Mouse (Mus musculus) liver, adult (tissue): ENCODE data around the gene Tlcd1.

Experiments used
- GATA4 ChIP-seq: IDR thresholded peaks from 2 replicates; pipeline ENCODE4 v1.6.1; 2014; ENCODE audit warnings: mild to moderate bottlenecking, low read length; ENCODE audit not compliant: insufficient replicate concordance

Tlcd1 gene

DNA sequence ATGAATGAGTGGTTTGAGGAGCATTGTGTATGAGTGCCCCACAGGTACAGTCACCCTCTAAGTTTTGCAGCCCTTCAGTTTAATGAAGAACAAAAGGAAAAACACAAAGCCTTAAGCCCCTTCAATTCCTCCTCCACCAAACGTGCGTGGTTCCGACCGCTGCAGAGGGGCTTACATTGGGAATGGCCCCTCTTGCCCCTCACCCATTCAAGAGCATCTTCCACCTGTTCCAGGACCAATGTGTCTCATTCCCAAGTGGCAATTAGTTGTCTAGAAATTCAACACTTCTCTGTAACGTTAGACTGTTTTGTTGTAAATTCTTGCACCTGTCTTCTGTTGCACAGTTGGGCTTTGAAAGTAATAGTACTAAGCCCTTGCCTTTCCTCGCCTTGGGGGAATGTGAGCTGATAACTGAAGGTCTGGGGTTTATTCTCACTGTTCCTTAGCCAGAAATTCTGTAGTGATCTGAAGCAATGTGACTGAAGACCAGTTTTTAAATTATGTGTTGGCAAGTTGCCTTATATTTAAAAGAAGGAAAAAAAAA lies 20.3 kb upstream of the Tlcd1 start:
- TF ChIP-seq GATA4, result no peak

DNA sequence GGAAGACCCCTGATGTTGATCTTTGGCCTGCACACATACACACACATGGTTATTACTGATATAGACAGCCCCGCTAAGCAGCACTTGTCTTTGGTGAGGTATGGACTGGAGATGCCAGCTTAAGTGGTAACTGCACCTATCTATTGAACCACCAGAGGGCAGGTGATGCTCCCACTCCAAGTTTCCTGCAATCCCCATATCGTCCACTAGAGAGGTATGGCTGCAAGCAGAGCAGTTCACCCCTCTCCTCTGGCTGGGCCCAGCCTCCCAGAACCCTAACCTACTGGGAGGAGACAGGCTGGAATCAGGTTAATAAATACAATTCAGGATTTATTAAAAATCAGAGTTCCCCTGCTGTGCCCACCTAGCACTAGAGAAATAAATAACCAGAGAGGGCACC lies 17.4 kb upstream of the Tlcd1 start:
- no peak for TF ChIP-seq GATA4

DNA sequence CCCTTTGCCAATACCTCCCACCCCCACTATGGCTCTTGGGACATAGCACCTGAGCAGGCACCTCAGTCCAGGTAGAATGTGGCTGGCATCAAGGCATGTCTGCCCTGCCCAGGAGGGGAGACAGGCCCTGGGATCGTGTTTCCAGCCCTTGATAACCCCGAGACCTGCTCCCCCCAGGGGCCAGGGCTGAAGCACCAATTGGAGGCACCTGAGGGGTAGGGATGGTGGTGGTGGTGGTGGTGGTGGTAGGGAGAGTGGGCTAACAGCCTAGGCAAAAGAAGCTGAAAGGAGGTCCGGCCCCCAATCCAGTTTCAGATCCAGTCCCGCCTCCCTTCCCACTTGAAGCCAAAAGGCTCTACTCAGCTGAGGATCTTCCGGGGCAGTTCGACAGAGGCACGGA lies 17.0 kb upstream of the Tlcd1 start:
- TF ChIP-seq GATA4, result no peak

DNA sequence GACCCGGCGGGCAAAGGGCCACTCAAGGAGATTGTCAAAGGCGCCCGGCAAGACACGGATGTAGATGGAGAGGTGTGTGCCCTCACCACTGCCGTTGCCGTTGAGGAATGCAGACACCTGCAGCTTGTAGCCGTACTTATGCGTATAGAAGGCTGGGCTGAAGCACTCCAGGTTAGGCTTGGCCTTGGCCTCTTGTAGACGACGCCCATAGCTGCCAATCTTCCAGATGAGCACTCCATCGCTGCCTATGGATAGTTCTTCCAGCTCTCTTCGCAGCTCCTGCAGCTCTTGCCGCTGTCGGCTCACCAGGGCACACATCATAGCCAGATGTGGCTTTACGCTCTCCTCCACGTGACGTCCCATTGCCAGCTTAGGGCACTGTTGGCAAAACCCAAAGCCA lies 16.3 kb upstream of the Tlcd1 start:
- TF ChIP-seq GATA4, result no peak

DNA sequence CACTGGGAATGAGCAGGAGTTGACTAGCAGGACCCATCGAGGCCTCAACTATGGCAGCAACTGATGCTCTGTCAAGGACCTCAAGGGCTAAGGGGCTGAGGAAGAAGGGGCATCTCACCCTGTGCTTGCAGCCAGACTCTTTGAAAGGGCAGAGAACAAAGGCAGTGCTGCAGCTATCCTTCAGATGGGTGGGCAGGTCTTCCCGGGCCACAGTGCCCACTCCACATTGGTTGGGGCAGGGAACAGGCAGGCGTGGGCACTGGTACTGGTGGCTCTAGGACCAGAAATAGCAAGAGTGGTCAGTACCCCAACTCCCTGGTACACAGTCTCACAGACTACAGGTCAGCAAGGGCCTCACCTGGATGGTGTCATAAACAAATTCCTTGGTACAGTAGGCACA lies 15.8 kb upstream of the Tlcd1 start:
- TF ChIP-seq GATA4, result no peak

DNA sequence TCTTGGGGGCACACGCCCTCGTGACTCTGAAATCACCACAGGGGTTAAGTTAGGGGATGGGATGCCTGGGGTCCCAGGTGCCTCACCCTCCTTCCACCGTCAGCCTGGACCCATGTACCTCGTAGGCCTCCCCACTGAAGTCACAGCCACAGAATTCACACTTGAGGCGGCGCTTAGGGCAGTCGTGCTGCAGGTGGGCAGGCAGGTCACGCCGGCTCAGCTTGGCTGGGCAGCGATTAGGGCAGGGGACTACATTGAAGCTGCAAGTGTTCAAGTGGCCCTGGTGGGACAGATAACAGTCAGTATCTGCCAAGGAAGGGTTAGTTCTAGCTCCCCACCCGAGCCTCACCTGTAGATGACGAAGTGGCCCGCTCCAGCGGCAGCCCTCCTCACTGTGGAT lies 15.3 kb upstream of the Tlcd1 start:
- no peak for TF ChIP-seq GATA4

DNA sequence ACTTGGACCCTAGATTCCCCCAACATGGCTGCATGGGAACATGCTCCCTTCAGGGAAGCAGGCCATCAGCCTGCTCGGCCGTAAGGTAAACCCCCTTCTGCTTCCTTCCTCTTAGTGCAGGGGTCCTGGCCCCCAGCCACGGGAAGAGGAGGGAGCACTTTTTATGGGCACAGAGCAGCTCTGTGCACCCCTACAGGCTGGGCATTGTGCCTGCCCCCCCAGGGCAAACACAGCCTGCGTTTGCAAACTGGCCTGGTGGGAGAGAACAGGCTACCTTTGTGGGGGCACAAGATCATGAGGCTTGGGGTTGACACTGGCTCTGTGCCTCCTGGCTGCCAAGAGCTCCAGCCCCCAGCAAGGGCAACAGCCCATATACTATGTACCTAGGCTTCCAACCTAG lies 14.5 kb upstream of the Tlcd1 start:
- TF ChIP-seq GATA4, result no peak

DNA sequence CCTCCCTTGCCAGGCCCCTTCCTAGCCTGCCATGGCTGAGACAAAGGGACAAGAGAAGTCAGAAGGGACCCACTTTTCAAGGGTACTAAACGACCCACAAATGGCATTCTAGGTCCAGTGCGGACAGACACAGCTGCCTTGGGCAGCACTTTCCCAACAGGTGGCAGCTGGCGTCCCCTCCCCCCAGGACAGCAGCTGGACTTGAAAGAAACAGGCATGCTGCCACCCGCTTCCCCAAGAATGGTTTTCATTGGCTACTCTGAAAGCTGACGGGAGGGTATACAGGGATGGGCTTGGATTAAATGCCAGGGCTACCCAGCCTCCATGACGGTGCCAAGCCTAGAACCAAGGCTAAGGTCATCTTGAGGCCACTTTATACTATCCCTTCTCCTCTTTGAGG lies 14.0 kb upstream of the Tlcd1 start:
- no peak for TF ChIP-seq GATA4

DNA sequence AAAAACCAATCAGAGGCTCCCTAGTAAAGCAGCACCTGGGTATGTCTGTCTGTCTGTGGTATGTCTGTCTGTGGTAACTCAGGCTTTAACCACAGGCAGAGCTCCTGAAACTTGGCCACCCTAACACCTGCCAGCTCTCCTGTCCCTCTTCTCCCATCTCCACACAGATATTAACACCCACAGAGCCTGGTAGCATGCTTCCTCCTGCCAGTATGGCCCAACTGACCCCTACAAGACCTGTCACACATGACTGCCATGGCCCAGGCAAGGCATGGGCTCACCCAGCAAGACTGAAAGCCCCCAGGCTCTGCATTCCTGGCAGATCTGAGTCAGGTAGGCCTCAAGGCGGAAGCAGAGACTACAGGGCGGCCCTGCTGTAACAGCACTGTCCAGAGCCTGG lies 13.5 kb upstream of the Tlcd1 start:
- TF ChIP-seq GATA4, result no peak

DNA sequence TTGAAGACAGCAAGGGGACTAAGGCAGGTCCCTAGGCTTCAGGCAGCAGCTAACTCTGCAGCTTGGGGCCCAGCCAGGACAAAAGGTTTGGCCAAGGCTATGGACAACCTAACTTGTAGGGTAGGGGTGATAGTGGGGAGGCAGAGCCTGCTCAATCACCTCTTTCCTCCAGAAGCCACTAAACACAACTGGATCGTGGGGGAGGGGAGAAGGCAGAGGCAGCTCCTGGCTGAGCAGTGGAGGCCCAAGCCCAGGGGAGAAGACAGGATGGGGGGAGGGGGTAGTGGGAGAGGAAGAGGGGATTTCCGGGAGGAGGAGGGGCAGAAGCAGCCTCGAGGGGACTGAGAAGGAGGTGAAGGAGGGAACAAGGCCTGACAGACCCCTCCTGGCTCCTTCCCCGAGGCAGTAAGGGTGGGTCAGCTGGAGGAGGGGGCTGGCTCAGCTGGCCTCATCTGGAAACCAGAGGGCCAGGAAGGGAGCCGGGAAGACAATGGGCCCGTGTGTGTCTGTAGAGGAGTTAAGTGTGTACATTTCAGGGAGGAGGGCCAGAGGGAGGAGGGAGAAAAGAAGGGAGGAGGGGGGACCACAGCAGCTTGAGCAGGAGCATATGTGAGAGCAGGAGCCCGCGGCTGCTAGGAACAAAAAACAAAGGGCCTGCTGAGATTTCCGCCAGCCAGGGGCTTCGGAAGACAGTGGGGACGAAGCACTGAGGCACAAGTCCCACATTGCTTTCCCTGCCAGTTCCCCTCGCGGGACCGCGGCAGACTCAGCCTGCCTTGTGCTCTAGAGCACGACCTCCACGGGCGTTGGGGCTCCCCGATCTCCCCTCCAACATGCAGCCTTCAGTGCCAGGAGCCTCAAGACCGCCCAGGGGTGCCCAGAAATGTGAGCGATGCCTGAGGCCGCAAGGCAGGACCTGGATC lies 12.6 kb upstream of the Tlcd1 start:
- TF ChIP-seq GATA4, result no peak

DNA sequence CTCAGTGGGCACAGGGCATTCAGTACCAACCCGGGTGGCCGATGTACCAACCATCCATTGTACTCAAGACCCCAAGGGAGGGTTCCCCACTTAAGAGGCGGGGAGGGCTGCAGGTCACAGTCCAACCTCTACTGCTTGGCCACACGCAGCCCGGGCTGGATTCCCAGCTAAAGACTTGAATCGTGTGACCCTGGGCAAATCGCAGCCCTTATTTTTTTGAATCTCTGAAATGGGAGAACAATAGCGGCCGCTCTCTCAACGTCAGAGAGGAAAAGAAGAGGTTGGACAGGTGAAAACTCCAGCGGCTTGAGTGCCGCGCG lies 11.9 kb upstream of the Tlcd1 start:
- no peak for TF ChIP-seq GATA4

DNA sequence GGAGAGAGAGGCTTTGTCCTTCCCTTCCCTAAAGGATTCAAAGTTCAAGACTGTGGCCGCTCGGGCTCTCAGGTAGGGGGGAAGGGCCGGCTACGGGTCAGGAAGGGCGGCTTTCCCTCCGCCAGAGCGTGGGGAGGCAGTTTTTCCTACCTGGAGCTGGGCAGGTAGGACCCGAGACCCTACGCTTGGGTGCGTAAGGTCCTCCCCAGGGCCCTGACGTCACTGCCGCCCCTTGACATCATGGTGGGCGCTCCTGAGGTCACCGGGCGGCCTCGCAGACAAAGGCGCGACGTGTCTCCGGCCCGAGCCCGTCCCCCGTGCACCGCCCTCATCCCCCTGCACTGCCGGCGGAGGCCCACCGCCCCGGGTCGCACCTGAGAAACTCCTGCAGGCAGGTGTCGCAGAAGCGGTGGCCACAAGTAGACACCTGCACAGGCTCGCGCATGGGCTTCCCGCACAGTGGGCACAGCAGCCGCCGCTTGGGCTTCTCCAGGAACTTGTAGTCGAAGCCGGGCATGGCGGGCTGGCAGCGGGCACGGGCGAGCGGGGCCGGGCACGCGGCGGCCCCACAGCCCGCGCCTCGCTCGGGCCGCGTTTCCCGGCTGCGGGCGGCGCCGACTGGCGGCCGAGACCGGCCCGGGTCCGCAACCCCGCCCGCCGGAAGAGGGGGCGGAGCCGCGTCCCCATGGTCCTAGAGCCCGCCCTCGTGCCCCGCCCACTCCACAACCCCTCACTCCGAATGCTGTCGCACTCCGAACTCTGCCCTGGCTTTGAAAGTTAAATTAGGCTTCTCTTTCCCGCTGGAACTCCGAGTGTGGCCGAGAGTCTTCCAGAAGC lies 11.4 kb upstream of the Tlcd1 start, which contains the start of gene Traf4:
Gene Traf4, minus strand, starts transcription at position 666 of the 837 bp plus-strand sequence.
- TF ChIP-seq GATA4, result no peak

DNA sequence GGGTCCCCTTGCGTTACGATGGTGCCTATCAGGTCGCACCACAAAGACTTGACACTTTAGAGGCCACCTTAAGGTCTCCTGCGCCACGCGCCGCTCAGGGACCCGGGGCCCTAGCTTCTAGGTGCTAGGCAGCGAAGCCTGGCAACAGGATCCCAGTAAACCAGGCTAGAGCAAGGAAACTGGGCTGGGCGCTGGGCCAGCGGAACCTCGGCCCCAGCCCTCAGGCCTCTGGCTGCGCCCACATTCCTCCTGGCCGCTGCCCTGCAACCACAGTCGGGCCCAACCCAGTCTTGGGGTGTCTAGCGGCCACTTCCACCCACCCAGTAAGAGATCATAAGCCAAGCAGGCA lies 10.8 kb upstream of the Tlcd1 start:
- TF ChIP-seq GATA4, result no peak

DNA sequence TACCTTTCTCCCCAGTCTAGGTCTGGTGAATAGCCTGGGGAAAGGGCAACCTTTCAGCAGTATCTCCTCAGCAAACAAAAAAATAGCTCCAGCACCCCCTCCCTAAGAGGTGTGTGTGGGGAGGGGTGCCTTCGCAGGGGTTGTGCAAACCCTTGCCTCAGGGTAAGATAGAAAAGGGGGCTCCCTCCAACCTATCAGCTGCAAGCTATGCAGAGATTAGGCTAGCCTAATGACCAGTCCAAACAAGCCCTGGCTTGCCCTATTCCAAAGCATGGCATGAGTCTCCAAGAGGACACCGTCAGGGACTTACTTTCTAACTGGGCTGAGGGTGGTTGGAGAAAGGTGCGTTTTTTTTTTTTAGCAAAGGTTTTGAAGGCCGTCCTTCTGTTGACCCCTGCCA lies 10.3 kb upstream of the Tlcd1 start:
- no peak for TF ChIP-seq GATA4

DNA sequence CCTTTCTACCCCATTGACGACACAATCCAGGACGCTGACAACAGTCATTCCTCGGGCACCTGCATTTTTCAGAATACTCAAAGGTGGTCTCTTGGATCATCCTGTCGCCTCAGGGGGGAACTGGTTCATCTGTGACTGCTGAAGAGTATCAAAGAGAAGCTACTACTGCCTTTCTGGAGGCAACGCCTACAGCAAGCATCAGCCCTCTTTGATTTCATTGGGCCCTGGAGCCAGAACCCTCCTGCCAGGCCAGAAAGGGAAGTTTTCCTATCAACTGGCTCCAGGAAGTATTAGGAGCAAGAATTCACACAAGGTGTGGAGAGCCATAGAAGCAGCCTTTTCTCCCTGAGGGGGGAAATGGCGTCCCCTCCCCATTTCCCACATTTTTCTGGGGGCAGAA lies 9.9 kb upstream of the Tlcd1 start:
- TF ChIP-seq GATA4, result no peak
